Mouse (Mus musculus) lung, postnatal 0 days (tissue): ENCODE data around the gene Scly. TPM values are rescaled to one million over a fixed set of nuclear protein-coding genes. Genes with fewer than 3 reads are reported as not detected.

ENCODE experiments used
- ATAC-seq: fragments of 200-750 bp; cut with Nextera tagmentation; 2 replicates; pipeline ENCODE4 v1.8.0; 2017; ENCODE audit warnings: moderate library complexity
- DNase-seq: peaks from one replicate; pipeline ENCODE4 v3.0.0-alpha.2; 2016; ENCODE audit warnings: low spot score
- H3K27ac ChIP-seq: fragments of 300-500 bp; sonication (generic); 2 replicates; pipeline ENCODE4 v1.5.1; 2014; ENCODE audit warnings: antibody characterized with exemption, mild to moderate bottlenecking, low read length, mixed read lengths
- H3K27me3 ChIP-seq: fragments of 300-500 bp; sonication (generic); replicated peaks from 2 replicates; pipeline ENCODE4 v1.6.1; 2014; ENCODE audit warnings: low read length, mixed read lengths; ENCODE audit not compliant: insufficient read depth
- H3K36me3 ChIP-seq: fragments of 300-500 bp; sonication (generic); 2 replicates; pipeline ENCODE4 v1.6.1; 2014; ENCODE audit warnings: low read length, mixed read lengths; ENCODE audit not compliant: insufficient read depth
- H3K4me1 ChIP-seq: fragments of 300-500 bp; sonication (generic); 2 replicates; pipeline ENCODE4 v1.6.1; 2014; ENCODE audit warnings: antibody characterized with exemption, low read depth, low read length, mixed read lengths; ENCODE audit not compliant: insufficient read depth
- H3K4me2 ChIP-seq: fragments of 300-500 bp; sonication (generic); replicated peaks from 2 replicates; pipeline ENCODE4 v1.6.1; 2014; ENCODE audit warnings: low read depth, mild to moderate bottlenecking, low read length, moderate library complexity, mixed read lengths
- H3K4me3 ChIP-seq: fragments of 300-500 bp; sonication (generic); 2 replicates; pipeline ENCODE4 v1.5.1; 2014; ENCODE audit warnings: low read depth, low read length
- H3K9ac ChIP-seq: fragments of 300-500 bp; sonication (generic); replicated peaks from 2 replicates; pipeline ENCODE4 v1.6.1; 2014; ENCODE audit warnings: low read depth, mild to moderate bottlenecking
- H3K9me3 ChIP-seq: fragments of 300-500 bp; sonication (generic); 2 replicates; pipeline ENCODE4 v1.6.1; 2016; ENCODE audit warnings: low read length, mixed read lengths
- CTCF ChIP-seq: IDR thresholded peaks from 2 replicates; pipeline ENCODE4 v1.5.1; 2016; ENCODE audit warnings: antibody characterized with exemption, mild to moderate bottlenecking
- EP300 ChIP-seq: IDR thresholded peaks from 2 replicates; pipeline ENCODE4 v1.6.1; 2016; ENCODE audit warnings: antibody characterized with exemption, mild to moderate bottlenecking, control low read depth
- WGBS: fragments of 180-500 bp; shearing (Covaris S2); extraction: QIAGEN DNeasy Blood & Tissue Kit; methylation state at CpG from one replicate; pipeline ENCODE4 v1.1.7; 2014; 5-methylcytosine and 5-hydroxymethylcytosine counted together
- polyA plus RNA-seq: library from polyadenylated mRNA; unstranded; fragments of >200 nt; fragmentation: Nextera tagmentation; extraction: Ambion mirVana; gene quantifications from 2 replicates; pipeline ENCODE4 v1.2.1, GENCODE M21; 2015

Gene Scly
- polyA plus RNA-seq, 1 experiment from 2014 or later = 8.7 TPM

DNA sequence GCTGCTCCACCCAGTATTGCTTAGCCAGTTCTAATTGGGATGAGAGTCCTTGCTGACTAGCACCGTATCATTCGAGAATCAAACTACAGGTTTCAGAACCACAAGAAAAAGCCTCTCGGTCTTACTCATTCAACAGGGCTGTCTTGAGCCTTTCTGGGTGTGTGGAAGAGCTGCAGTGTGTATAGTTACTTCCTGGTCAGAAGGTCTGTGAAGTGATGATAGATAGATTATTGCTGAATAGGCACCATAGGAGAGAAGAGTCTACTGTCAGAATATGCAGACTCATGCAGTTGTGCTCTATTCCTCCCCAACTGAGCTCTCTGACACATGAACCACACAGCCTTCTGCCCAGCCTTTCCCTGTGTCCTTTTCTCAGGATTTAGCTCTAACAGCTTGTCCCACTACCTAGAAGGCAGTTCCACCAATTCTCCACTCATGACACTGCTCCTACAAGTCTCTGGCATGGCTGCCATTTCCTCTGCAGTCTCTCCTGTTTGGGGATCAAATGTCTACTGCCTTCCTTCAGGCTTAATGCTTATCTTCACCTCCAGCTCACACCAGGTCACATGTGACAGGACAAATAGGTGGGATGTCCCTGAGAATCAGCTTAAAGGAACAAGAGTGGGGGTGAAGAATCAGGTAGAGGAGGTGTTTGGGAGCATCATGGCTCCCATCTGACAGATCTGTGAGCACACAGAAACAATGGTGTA is 19.6 kb upstream of the Scly start:
- ATAC-seq (no peak), DNase-seq (no peak)
- Histone ChIP-seq H3K36me3 (peaks cover 15% of the 10 kb centered on the region; the same call in 1 of the 2 replicates), H3K27ac (no peak overlapping the region), H3K27me3 (no peaks in the 10 kb centered on the region), H3K9me3 (no peaks in the 10 kb centered on the region), H3K4me1 (no peaks in the 10 kb centered on the region), H3K9ac (no peak overlapping the region), H3K4me2 (no peak overlapping the region), H3K4me3 (no peak overlapping the region)
- TF ChIP-seq CTCF (no peak), EP300 (no peak)
- 88% methylated on average over 3 of the region's 3 CpGs for WGBS

GRCm38 (mm10) chr1:91279126-91279525 is 19.0 kb upstream of the Scly start:
- Histone ChIP-seq H3K9ac (no peak overlapping the region), H3K4me2 (no peak overlapping the region), H3K9me3 (no peaks in the 10 kb centered on the region), H3K4me3 (no peak overlapping the region), H3K27ac (no peak overlapping the region), H3K27me3 (no peaks in the 10 kb centered on the region), H3K36me3 (peaks cover 15% of the 10 kb centered on the region; the same call in 1 of the 2 replicates), H3K4me1 (no peaks in the 10 kb centered on the region)
- DNase-seq (no peak), ATAC-seq (no peak)
- TF ChIP-seq CTCF (no peak), EP300 (no peak)
- WGBS = 71% methylated on average over 1 of the region's 1 CpGs

- H3K27ac ChIP-seq = no peak overlapping the region
- ATAC-seq (no peak), DNase-seq (no peak)
- TF ChIP-seq EP300 (no peak), CTCF (no peak)
- H3K4me2 ChIP-seq = no peak overlapping the region
- H3K27me3 ChIP-seq = no peaks in the 10 kb centered on the region
- no peaks in the 10 kb centered on the region for H3K4me1 ChIP-seq
- 65% methylated on average over 1 of the region's 1 CpGs for WGBS
- H3K36me3 ChIP-seq = peaks cover 20% of the 10 kb centered on the region
- no peak overlapping the region for H3K9ac ChIP-seq
- H3K9me3 ChIP-seq = no peaks in the 10 kb centered on the region
- H3K4me3 ChIP-seq = no peak overlapping the region
Measured at GRCm38 (mm10) chr1:91282582-91282981, 15.6 kb upstream of the Scly start.

GRCm38 (mm10) chr1:91289375-91289774 is 8.8 kb upstream of the Scly start:
- Histone ChIP-seq H3K36me3 (peaks cover 28% of the 10 kb centered on the region), H3K4me3 (no peak overlapping the region), H3K9me3 (no peaks in the 10 kb centered on the region), H3K9ac (no peak overlapping the region), H3K27ac (no peak overlapping the region), H3K4me2 (no peak overlapping the region), H3K27me3 (no peaks in the 10 kb centered on the region), H3K4me1 (no peaks in the 10 kb centered on the region)
- 100% methylated on average over 1 of the region's 1 CpGs for WGBS
- no peak for ATAC-seq
- DNase-seq = no peak
- TF ChIP-seq CTCF = no peak
- TF ChIP-seq EP300 = no peak

DNA sequence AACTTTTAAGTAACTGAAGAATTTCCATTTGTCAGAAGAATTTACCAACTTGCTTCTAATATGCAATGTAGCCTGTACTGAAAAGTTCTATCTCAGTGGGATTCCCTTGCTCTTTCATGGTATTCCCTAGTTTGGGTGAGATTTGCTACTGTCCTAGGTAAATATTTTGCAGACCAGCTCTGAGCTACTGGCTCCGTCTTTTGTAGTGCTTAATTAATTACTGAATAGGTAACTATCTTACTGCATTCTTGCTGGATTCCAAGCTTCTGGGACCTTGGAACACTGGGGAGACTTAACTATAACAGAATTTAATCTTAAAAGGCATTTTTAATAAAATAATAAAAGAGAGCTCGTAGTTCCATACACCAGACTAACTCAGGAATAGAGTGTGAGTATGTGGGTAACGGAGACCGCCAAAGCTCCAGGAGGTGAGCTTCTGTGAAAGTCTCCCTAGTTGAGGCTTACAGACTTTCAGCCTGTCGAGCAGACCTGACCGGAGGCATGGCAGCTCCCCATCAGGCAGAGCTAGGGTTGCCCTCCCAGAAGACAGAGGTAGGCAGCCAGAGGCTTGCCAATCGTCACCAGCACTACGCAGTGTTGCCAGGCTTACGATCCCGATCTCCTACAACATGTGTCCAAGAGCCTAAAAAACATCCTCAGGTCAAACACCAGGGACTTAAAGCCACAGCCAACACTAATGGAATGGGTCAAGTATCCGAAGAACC is 5.9 kb upstream of the Scly start:
- no peak for TF ChIP-seq EP300
- TF ChIP-seq CTCF = no peak
- Histone ChIP-seq H3K4me3 (no peak overlapping the region), H3K36me3 (peaks cover 10% of the 10 kb centered on the region; the same call in 1 of the 2 replicates), H3K9ac (no peak overlapping the region), H3K4me1 (no peaks in the 10 kb centered on the region), H3K4me2 (no peak overlapping the region), H3K9me3 (no peaks in the 10 kb centered on the region), H3K27ac (no peak overlapping the region), H3K27me3 (no peaks in the 10 kb centered on the region)
- DNase-seq = no peak
- ATAC-seq = no peak
- 91% methylated on average over 11 of the region's 11 CpGs for WGBS

GRCm38 (mm10) chr1:91295544-91295943 is 2.6 kb upstream of the Scly start:
- Histone ChIP-seq H3K27ac (no peak overlapping the region), H3K9ac (no peak overlapping the region), H3K36me3 (no peaks in the 10 kb centered on the region), H3K9me3 (no peaks in the 10 kb centered on the region), H3K27me3 (no peaks in the 10 kb centered on the region), H3K4me2 (no peak overlapping the region), H3K4me3 (no peak overlapping the region), H3K4me1 (no peaks in the 10 kb centered on the region)
- ATAC-seq = no peak
- TF ChIP-seq CTCF (no peak), EP300 (no peak)
- DNase-seq = no peak
- WGBS = 89% methylated on average over 6 of the region's 6 CpGs
